Mouse (Mus musculus) kidney, postnatal 4 days (tissue): ENCODE data around the gene Pomgnt1.
A peak's percentile ranks its signal among the peaks of the same experiment; 100 is the strongest.

Experiments
- DNase-seq, 2 experiments: peaks; one replicate each; pipeline ENCODE4 v3.0.0; 2021; ENCODE audit warnings: mixed read lengths in 2 of 2

Pomgnt1 gene

DNA sequence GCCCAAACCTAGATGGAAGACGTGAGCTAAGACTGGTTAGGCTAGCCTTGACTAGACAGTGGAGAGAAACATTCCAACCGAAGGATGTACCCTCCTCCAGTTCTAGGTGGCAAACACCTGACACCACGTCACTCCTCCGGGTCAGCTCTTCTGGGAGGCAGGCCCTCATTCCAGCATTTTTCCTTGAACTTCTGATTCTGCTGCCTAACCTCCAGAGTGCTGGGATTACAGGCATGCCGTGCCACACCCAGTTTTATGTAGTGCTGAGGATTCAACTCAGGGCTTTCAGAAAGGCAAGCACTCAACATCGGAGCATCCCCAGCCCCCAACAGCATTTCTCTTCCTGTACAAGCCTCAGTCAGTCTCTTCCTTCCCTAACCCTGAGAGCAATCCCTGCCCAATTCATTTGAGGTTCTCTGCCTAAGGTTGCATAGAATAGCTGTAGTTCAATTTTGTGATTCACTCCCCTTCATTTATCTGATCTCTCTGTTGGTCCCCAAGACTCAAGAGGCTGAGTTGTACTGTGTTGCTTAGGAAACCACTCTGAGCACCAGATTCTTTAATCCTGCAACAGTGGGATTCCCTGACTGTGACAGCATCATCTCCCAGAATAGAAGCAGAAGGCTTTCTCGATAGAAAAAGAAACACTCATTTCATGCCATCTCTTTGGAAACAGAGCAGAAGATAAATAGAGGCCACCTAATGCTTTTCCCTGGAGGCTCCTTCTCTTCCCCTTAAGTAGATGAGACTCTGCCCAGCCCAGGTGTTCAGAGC lies 17.3 kb downstream of the Pomgnt1 start:
- no peak for DNase-seq

GRCm38 (mm10) chr4:116141736-116142135 lies 18.1 kb downstream of the Pomgnt1 start:
- no peak for DNase-seq

DNA sequence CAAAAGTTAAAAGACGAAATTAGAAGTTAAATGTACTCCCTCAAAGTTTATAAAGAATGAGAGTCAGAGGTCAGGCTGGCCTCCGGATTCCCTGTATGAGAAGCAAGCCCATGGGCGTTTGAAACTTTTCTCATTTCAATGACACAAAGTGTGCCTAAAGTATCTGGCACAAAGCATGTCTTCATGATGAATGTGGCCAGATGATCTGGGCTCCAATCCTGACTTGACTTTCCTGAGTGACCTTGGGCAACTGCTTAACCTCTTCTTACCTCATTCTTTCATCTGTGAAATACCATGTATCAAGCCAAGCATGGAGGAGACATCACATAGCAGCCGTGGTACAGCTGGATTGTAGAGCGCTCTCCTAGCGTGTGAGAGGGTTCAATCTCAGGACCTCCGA lies 18.6 kb downstream of the Pomgnt1 start:
- DNase-seq: no peak

DNA sequence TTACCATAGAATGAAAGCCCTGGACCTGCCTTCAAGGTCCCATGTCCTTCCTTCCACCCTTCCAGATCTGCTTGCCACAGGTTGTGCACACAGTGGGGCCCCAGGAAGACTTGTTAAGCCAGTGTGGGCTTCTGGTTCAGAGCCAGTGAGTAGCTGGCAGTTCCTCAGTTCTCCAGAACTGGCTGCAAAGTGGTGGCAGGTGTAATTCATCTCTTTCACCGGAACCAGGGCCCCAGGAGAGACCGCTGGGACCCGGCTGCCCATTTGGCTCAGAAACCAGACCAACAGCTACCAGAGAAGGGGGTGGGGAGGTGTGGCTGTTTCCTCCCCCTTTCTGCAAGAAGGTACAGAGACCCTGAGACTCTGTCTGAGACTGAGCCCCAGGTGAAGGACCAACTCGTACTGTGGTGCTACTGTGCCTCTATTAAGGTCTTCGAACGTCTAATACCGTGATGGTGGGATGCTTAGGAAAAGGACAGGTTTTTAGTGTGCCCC lies 19.7 kb downstream of the Pomgnt1 start:
- peak; percentile 36 to 54 for DNase-seq

DNA sequence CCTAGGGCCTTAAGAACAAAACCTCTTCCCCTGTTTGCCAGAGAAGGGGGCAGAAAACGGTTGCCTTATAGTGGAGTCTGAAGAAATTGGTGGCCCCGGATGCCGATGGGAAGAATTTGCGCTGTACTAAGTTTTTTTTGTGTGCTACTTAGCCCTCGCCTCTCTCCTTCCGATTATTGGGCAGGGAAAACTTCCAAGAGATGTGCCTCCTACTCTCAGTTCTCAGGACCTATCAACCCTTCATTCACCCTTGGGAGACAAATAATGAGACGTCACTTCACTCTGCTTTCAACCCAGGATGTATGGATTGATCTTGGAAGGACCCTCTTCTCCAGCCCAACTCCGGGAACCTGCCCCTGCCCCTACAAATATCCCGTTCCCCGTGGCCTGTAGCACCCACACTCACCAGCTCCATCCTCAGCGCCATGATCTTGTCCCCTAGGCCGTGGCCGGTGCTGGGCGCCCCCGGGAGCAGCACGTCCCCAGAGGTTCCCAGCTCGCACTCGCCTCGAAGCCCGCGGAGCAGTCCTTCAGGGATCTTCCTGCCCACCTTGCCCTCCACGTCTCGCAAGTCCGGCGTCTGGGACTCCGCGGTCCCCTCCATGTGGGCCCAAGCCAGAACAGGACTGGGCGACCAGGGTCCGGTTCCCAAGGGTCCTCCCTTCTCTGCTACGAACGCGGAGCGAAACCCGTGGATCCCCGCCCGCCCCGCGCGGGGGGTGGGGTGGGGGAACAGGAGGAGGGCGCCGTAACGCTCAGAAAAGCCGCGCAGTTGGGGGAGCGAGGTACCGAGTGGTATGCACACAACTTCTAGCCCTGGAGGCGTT lies 20.5 kb downstream of the Pomgnt1 start:
- peak; percentile 80 to 82 for DNase-seq

- DNase-seq: no peak
Measured at GRCm38 (mm10) chr4:116149812-116150155, 26.1 kb downstream of the Pomgnt1 start.

DNA sequence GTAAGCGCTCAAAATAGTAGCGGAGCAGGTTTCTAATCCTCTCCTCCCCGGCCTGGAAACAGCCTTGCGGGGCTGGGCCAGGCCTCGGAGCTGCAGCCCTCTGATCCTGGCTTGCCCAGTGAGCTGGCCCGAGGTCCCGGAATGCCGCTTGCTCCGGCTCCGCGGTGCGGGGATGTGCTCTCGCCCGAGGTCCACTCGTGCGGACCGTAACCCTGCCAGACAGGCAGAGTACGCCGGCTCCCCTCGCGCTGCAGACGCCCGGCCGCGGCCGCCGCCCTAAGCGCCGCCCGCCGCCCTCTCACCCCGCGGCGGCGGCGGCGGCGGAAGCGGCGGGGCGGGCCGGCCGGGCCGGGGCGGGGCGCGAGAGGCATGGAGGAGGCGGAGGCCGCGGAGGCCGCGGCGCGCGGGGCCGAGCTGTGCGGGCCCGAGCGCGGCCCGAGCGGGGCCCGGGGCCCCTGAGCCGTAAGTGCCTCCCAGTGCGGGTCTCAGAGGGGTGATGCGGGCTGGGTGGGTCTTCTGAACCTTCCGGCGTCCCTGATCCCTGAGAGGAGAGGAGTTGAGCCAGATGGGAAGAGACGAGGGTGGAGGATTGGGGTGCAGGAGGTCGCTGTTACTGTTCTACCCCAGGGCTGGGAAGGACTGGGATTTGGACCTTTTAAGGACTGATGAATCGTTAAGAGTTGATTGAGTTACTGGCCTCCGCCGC lies 26.7 kb downstream of the Pomgnt1 start:
- DNase-seq: peak; percentile 80 to 87

- DNase-seq: peak in 1 of 2 experiments; percentile 27
Measured at GRCm38 (mm10) chr4:116150862-116151221, 27.2 kb downstream of the Pomgnt1 start.

GRCm38 (mm10) chr4:116151238-116151637 lies 27.6 kb downstream of the Pomgnt1 start, which contains the start of gene Lurap1:
Gene Lurap1 (minus strand): TSS chr4:116151338.
- no peak for DNase-seq

DNA sequence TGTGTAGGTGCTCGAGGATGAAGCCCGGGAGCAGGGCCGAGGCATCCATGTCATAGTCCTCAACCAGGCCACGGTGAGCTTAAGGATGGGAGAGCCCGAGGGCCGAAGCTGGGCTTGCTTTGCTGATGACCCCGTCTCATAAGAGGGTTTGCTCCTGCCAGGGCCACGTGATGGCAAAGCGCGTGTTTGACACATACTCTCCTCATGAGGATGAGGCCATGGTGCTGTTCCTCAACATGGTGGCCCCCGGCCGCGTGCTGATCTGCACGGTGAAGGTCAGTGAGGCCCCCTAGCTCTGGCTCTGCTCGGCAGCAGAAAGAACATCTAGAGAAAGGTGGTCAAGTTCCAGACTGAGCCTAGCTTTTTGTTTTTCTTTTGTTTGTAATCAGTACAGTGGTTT lies 29.1 kb downstream of the Pomgnt1 start:
- DNase-seq: no peak

- DNase-seq: no peak
Measured at GRCm38 (mm10) chr4:116157882-116158281, 34.2 kb downstream of the Pomgnt1 start.

DNA sequence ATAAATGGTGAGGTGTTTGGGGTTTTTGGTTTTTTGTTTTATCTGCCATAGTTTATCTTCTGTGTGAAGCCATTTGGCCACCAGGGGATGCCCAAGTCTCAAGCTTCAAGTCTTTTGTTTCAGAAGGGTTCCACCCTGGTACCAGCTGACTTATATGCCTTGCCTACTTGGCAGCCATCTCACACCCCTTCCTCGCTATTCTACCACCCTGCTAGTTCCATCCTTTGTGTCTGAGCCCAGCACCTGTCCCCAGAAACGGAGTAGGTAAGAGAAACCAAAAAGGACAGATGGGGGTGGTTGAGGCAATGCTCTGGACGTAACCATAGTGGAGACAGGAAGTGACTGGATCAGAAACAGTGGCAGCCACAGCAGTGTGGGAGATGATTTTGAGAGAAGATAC lies 36.3 kb downstream of the Pomgnt1 start:
- peak; percentile 54 to 66 for DNase-seq

DNA sequence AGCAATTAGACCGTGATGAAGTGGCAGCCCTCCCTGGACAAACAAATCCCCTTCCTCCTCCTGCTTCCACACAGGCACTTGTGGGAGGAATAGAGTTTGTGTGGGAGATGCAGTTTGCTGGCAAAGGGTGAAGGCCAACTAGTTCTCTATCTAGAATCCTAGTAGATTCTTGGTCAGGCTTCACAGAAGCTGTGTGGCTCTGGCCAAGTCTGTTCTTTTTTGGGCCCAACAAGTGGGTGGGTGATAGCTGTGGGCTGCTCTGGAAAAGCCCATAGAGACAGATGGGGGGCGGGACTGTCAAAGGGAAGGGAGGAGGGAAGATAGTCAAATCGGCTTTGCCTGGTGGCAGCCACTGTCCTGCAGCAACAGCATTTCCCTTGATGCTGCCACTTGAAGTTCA lies 37.1 kb downstream of the Pomgnt1 start:
- DNase-seq: no peak

DNA sequence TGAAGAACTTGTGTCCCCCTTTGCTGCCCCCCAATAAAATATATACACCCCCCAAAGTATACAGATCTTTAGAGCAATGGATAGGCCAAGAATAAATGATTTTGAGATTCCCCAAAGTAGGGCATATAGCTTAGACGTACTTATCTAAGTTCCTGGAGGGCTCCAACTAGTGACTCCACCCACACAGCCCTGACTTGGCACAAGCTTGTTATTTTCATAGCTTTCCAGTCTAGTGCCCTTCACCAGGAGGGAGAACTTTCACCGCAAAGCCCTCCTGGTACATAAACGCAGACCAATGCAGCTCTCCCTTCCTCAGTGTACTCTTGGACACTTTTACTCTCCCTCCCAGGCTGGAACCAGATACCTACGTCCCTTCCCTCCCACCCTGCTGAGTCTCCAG lies 38.5 kb downstream of the Pomgnt1 start:
- DNase-seq: no peak

- DNase-seq: no peak
Measured at GRCm38 (mm10) chr4:116164759-116165554, 41.3 kb downstream of the Pomgnt1 start.

DNA sequence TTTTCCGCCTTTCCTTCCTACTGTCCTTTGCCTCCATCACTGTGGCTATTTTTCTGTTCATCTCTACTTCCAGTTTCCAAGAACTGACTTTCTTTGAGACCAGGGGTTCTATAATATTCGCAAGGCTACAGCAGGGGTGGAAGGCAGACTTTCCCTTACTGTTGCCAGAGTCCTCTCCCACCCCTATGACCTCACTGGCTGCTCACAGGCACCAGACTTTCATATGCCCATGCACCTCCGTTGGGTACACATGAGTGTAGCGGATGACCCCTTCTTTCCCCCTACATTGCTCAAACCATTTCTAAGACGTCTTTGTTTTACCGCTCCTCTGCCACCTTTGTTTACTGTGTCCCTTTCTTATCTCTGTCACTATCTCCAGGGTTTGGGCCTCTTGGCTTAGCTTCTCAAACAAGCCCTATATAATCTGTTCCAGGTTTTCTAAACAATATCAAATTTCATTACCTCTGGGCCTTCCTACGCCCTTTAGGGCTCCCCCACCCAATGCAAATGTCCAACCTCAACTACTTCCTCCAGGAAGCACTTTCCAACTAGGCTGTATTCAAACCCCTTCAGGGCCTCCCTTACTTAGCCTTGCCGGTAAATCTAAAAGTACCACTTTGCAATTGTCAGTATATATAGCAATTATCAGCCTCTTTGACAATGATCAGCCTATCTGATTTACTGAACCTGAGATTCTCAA lies 42.2 kb downstream of the Pomgnt1 start:
- no peak for DNase-seq

DNA sequence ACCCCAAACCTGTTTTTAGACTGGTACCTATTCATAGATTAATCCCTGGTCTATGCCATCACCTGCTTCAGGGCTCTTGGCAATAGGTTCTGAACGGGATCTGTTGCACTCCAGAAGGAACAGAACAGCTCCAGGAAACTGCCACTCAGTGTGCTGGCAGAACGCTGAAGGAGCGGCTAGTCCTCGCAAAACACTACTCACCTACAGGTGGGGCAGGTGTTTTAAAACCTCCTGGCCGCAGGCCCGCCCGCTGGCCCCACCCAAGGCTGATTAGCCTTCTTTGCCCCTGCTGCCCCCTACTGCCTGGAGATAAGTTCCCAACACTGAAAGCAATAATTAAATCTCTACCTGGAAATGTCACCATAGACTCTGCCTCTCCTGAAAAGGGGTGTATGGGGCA lies 43.8 kb downstream of the Pomgnt1 start, which contains the start of gene Tspan1:
Gene Tspan1, minus strand, starts transcription at position 198 of the 400 bp plus-strand sequence.
- DNase-seq: peak; percentile 60 to 71

- DNase-seq: peak; percentile 91 to 92
Measured at GRCm38 (mm10) chr4:116168617-116169352, 45.1 kb downstream of the Pomgnt1 start.

DNA sequence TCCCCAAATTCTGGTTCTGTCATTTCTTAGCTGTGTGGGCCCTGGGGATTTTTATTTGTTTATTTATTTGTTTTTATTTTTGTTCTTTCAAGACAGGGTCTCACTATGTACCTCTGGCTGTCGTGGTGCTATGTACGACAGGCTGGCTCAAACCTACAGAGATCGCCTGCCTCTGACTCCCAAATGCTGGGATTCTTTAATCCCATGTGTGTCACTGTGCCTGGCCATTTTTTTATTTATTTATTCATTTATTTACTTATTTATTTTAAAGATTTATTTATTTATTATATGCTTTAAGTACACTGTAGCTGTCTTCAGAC lies 45.7 kb downstream of the Pomgnt1 start:
- DNase-seq: no peak

GRCm38 (mm10) chr4:116173072-116173471 lies 49.4 kb downstream of the Pomgnt1 start, which contains the start of the genes 1700042G07Rik and Gm49337:
Gene 1700042G07Rik (plus strand): TSS chr4:116173372.
Gene Gm49337 (plus strand): TSS chr4:116173384.
- no peak for DNase-seq

- DNase-seq: no peak
Measured at GRCm38 (mm10) chr4:116173752-116174151, 50.1 kb downstream of the Pomgnt1 start.
